Mouse (Mus musculus): ENCODE data around the gene Itm2b. TPM values are rescaled to one million over a fixed set of nuclear protein-coding genes. Genes with fewer than 3 reads are reported as not detected.

Gene Itm2b
- polyA plus RNA-seq, 1 experiment from 2014 or later: 226 TPM

DNA sequence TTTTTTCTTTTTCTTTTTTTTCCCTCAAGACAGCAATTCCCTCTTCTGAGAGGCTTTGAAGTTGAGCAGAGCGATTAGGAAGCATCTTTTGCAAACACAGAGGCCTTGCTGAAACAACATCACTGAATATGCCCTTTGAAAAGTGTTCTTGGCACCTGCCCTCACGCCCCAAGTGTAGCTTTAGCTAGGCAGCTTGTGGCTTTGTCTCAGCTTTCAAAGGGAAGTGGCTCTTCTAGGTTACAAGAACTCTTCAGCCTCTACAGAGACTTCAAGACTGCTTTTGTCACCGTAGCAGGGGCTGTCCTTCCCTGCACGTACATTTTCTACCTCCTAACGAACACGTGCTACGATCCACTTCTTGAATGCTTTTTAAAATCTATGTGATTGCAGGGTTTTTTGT lies 4.0 kb upstream of the Itm2b start:
- WGBS: 57% methylated on average over 7 of the region's 7 CpGs
- Histone ChIP-seq H3K4me1 (peaks cover 11% of the 10 kb centered on the region), H3K4me3 (no peak overlapping the region), H3K9me3 (no peaks in the 10 kb centered on the region), H3K27me3 (replicated peaks; ENCODE audit: low read depth, poor library complexity, severe bottlenecking) (no peaks in the 10 kb centered on the region), H3K27ac (replicated peaks) (no peak overlapping the region), H3K36me3 (replicated peaks) (no peaks in the 10 kb centered on the region)
- no peak for DNase-seq (ENCODE audit: low spot score)

DNA sequence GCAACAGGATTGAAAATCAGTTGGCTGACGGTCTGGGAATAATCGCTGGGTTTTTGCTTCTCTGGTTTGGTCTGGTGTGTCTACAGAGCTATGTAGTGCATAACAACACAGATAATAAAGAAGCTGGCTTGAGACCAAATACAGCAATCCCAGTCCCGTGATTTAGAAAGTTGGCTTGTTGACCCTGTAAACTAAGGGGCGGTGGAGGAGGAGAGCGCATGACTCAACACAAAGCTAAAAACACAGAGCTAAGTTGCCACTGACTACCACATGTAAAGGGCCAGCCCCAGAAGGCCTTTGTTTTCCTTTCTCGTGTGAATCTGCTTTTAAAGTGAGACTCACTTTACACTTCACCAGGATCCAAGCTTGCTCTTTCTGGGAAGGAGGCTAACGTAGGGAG lies 3.5 kb upstream of the Itm2b start:
- Histone ChIP-seq H3K27ac (replicated peaks) (peak overlapping the region; percentile 45; the same call in 1 of the 2 replicates), H3K36me3 (replicated peaks) (no peaks in the 10 kb centered on the region), H3K4me1 (peaks cover 15% of the 10 kb centered on the region), H3K27me3 (replicated peaks; ENCODE audit: low read depth, poor library complexity, severe bottlenecking) (no peaks in the 10 kb centered on the region), H3K4me3 (no peak overlapping the region), H3K9me3 (no peaks in the 10 kb centered on the region)
- no peak for DNase-seq (ENCODE audit: low spot score)
- 61% methylated on average over 7 of the region's 7 CpGs for WGBS

GRCm38 (mm10) chr14:73386493-73386892 lies 1.4 kb upstream of the Itm2b start:
- no peak for DNase-seq (ENCODE audit: low spot score)

GRCm38 (mm10) chr14:73385720-73386374 lies 758 bp upstream of the Itm2b start:
- 78% methylated on average over 2 of the region's 2 CpGs for WGBS
- Histone ChIP-seq H3K4me1 (peaks cover 31% of the 10 kb centered on the region), H3K27me3 (replicated peaks; ENCODE audit: low read depth, poor library complexity, severe bottlenecking) (no peaks in the 10 kb centered on the region), H3K9me3 (no peaks in the 10 kb centered on the region), H3K36me3 (replicated peaks) (no peaks in the 10 kb centered on the region), H3K27ac (replicated peaks) (peak overlapping the region; percentile 96), H3K4me3 (peak overlapping the region; percentile 95)
- no peak for DNase-seq (ENCODE audit: low spot score)

More at GRCm38 (mm10) chr14:73386493-73386892, 1.4 kb upstream of the Itm2b start:
- 88% methylated on average over 5 of the region's 5 CpGs for WGBS
- Histone ChIP-seq H3K4me1 (peaks cover 30% of the 10 kb centered on the region), H3K36me3 (replicated peaks) (no peaks in the 10 kb centered on the region), H3K4me3 (no peak overlapping the region), H3K9me3 (no peaks in the 10 kb centered on the region), H3K27me3 (replicated peaks; ENCODE audit: low read depth, poor library complexity, severe bottlenecking) (no peaks in the 10 kb centered on the region), H3K27ac (replicated peaks) (no peak overlapping the region)

GRCm38 (mm10) chr14:73384546-73384912 lies 560 bp downstream of the Itm2b start:
- no peaks in the 10 kb centered on the region for H3K9me3 ChIP-seq
- no peak for DNase-seq (ENCODE audit: low spot score)
- WGBS: 2% methylated on average over 13 of the region's 13 CpGs
- peak overlapping the region; percentile 95 for H3K4me3 ChIP-seq
- peak overlapping the region; percentile 96 for H3K27ac ChIP-seq (replicated peaks)
- no peaks in the 10 kb centered on the region for H3K27me3 ChIP-seq (replicated peaks; ENCODE audit: low read depth, poor library complexity, severe bottlenecking)
- H3K36me3 ChIP-seq (replicated peaks): peaks cover 5% of the 10 kb centered on the region; the same call in 1 of the 2 replicates
- peaks cover 31% of the 10 kb centered on the region for H3K4me1 ChIP-seq

DNA sequence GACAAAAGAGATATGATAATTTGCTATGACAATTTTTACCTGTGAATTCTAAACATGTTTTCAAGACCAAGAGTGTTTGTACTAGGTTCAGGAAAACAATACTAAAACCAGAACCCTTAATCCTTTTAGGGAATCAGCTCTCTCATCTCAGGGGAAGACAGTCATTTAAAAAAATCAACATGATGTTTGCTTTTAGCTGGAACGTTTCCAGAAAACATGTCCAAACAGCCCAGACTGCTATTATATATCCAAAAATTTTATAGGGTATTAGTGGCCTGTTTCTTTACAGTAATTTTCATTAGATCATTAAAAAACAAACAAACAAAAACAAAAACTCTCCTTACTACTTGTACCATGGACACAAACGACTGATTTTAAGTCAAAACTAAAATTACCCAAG lies 1.3 kb downstream of the Itm2b start:
- WGBS: 49% methylated on average over 2 of the region's 2 CpGs
- Histone ChIP-seq H3K4me1 (peaks cover 31% of the 10 kb centered on the region), H3K4me3 (peak overlapping the region; percentile 95), H3K27ac (replicated peaks) (no peak overlapping the region), H3K36me3 (replicated peaks) (peaks cover 9% of the 10 kb centered on the region; the same call in 1 of the 2 replicates), H3K27me3 (replicated peaks; ENCODE audit: low read depth, poor library complexity, severe bottlenecking) (no peaks in the 10 kb centered on the region), H3K9me3 (no peaks in the 10 kb centered on the region)
- DNase-seq (ENCODE audit: low spot score): no peak

GRCm38 (mm10) chr14:73382699-73383098 lies 2.4 kb downstream of the Itm2b start:
- Histone ChIP-seq H3K9me3 (no peaks in the 10 kb centered on the region), H3K36me3 (replicated peaks) (peaks cover 20% of the 10 kb centered on the region; the same call in 1 of the 2 replicates), H3K4me1 (peaks cover 31% of the 10 kb centered on the region), H3K4me3 (peak overlapping the region; percentile 95), H3K27ac (replicated peaks) (no peak overlapping the region), H3K27me3 (replicated peaks; ENCODE audit: low read depth, poor library complexity, severe bottlenecking) (no peaks in the 10 kb centered on the region)
- DNase-seq (ENCODE audit: low spot score): no peak
- WGBS: 51% methylated on average over 9 of the region's 9 CpGs

DNA sequence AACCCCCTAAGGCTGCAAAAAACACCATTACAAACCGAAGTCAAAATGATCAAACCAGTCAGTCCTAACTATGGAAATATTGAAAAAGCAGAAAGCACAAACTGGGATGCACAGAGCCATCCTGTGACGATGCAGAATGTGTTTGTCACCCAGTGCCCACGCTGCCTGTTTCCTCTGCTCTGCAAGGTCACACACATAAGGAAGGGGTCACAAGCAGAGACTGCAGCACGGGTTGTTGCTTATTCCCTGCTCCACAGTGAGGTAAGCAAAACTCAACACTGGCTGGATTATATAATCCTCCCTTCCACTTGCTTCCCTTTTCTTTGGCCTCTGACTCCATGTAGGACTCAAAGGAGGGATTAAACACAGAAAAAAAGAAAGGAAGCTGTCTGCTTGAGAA lies 3.5 kb downstream of the Itm2b start:
- peaks cover 22% of the 10 kb centered on the region; the same call in 1 of the 2 replicates for H3K36me3 ChIP-seq (replicated peaks)
- peaks cover 31% of the 10 kb centered on the region for H3K4me1 ChIP-seq
- H3K9me3 ChIP-seq: no peaks in the 10 kb centered on the region
- DNase-seq (ENCODE audit: low spot score): no peak
- no peak overlapping the region for H3K27ac ChIP-seq (replicated peaks)
- H3K27me3 ChIP-seq (replicated peaks; ENCODE audit: low read depth, poor library complexity, severe bottlenecking): no peaks in the 10 kb centered on the region
- WGBS: 66% methylated on average over 4 of the region's 4 CpGs
- no peak overlapping the region for H3K4me3 ChIP-seq

GRCm38 (mm10) chr14:73377804-73378203 lies 7.3 kb downstream of the Itm2b start:
- Histone ChIP-seq H3K36me3 (replicated peaks) (peaks cover 25% of the 10 kb centered on the region; the same call in 1 of the 2 replicates), H3K4me1 (peaks cover 23% of the 10 kb centered on the region), H3K27ac (replicated peaks) (no peak overlapping the region), H3K9me3 (no peaks in the 10 kb centered on the region), H3K27me3 (replicated peaks; ENCODE audit: low read depth, poor library complexity, severe bottlenecking) (no peaks in the 10 kb centered on the region), H3K4me3 (no peak overlapping the region)
- DNase-seq (ENCODE audit: low spot score): no peak
- 91% methylated on average over 6 of the region's 6 CpGs for WGBS

GRCm38 (mm10) chr14:73376920-73377319 lies 8.2 kb downstream of the Itm2b start:
- H3K27ac ChIP-seq (replicated peaks): no peak overlapping the region
- no peak for DNase-seq (ENCODE audit: low spot score)
- H3K4me1 ChIP-seq: peaks cover 22% of the 10 kb centered on the region
- H3K27me3 ChIP-seq (replicated peaks; ENCODE audit: low read depth, poor library complexity, severe bottlenecking): no peaks in the 10 kb centered on the region
- H3K4me3 ChIP-seq: no peak overlapping the region
- no peaks in the 10 kb centered on the region for H3K9me3 ChIP-seq
- peaks cover 25% of the 10 kb centered on the region; the same call in 1 of the 2 replicates for H3K36me3 ChIP-seq (replicated peaks)
- WGBS: 87% methylated on average over 6 of the region's 6 CpGs

- peaks cover 19% of the 10 kb centered on the region for H3K4me1 ChIP-seq
- no peaks in the 10 kb centered on the region for H3K9me3 ChIP-seq
- 76% methylated on average over 8 of the region's 8 CpGs for WGBS
- DNase-seq (ENCODE audit: low spot score): no peak
- H3K4me3 ChIP-seq: no peak overlapping the region
- no peaks in the 10 kb centered on the region for H3K27me3 ChIP-seq (replicated peaks; ENCODE audit: low read depth, poor library complexity, severe bottlenecking)
- no peak overlapping the region for H3K27ac ChIP-seq (replicated peaks)
- peaks cover 32% of the 10 kb centered on the region; the same call in 1 of the 2 replicates for H3K36me3 ChIP-seq (replicated peaks)
These were observed 9.2 kb downstream of the Itm2b start for GRCm38 (mm10) chr14:73375903-73376302.

DNA sequence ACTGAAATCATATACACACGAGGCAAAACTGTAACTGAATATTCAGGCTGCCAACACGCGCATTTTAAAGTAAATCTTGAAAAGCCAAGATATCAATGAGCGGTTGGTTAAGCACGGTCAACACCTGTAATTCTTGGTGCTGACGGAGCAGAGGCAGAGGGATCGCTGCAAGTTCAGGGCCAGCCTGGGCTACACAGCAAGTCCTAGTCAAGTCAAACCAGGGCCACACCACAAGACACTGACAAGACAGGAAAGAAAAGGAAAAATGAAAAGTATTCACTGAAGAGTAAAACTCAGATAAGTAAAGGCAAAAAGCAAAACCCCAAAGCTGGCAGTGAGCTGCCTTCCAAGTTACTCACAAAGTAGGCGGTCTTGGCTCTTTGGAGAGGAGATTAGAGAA lies 9.6 kb downstream of the Itm2b start:
- Histone ChIP-seq H3K4me3 (no peak overlapping the region), H3K36me3 (replicated peaks) (peaks cover 34% of the 10 kb centered on the region; the same call in 1 of the 2 replicates), H3K4me1 (peaks cover 19% of the 10 kb centered on the region), H3K27ac (replicated peaks) (no peak overlapping the region), H3K9me3 (no peaks in the 10 kb centered on the region), H3K27me3 (replicated peaks; ENCODE audit: low read depth, poor library complexity, severe bottlenecking) (no peaks in the 10 kb centered on the region)
- 93% methylated on average over 8 of the region's 8 CpGs for WGBS
- no peak for DNase-seq (ENCODE audit: low spot score)

DNA sequence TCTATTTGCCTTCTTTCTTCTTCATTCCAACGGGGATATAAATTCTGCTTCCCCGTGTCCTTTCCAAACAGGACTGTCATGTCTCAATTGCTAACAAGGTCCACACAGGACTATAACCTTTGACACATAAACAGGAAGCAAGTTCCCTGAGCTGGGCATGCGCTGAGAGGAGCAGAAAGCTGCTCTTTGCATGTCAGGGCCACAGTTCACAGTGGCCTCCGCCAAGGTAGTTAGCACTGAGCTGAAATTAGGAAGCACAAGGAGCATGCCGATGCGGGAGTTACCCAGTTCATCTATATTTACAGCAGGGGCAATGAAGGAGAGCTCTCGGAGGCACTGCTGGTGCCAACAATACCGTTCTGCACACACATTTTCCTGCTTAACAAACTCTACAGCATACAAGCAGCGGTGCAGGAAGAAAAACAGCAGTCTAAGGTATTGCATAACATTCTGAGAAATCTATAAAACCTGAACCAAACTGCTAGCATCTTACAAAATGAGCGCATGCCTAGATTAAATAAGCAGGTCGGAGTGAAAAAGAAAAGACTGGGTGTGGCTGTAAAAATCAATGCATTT lies 10.7 kb downstream of the Itm2b start:
- Histone ChIP-seq H3K36me3 (replicated peaks) (peaks cover 31% of the 10 kb centered on the region; the same call in 1 of the 2 replicates), H3K27me3 (replicated peaks; ENCODE audit: low read depth, poor library complexity, severe bottlenecking) (no peaks in the 10 kb centered on the region), H3K27ac (replicated peaks) (0 out of 2 replicates have a peak overlapping the region, but pooled peaks have one; percentile 10), H3K9me3 (no peaks in the 10 kb centered on the region), H3K4me1 (peaks cover 19% of the 10 kb centered on the region), H3K4me3 (no peak overlapping the region)
- WGBS: 63% methylated on average over 11 of the region's 11 CpGs
- no peak for DNase-seq (ENCODE audit: low spot score)

Data from embryonic facial prominence, embryonic 10.5 days (tissue).